Mouse (Mus musculus) forebrain, embryonic 10.5 days (tissue): ENCODE results near the gene Fgfr2. TPM values are rescaled to one million over a fixed set of nuclear protein-coding genes. Genes with fewer than 3 reads are reported as not detected.

Experiments
- DNase-seq: peaks from one replicate; pipeline ENCODE4 v3.0.0-alpha.2; 2017; ENCODE audit warnings: low spot score; ENCODE audit errors: extremely low spot score
- H3K27ac ChIP-seq: fragments of 300-500 bp; sonication (generic); 2 replicates; pipeline ENCODE4 v1.5.1; 2016; ENCODE audit warnings: mild to moderate bottlenecking
- H3K27me3 ChIP-seq: fragments of 300-500 bp; sonication (generic); 2 replicates; pipeline ENCODE4 v1.6.1; 2016; ENCODE audit warnings: mild to moderate bottlenecking; ENCODE audit not compliant: poor library complexity, severe bottlenecking
- H3K36me3 ChIP-seq: fragments of 300-500 bp; sonication (generic); replicated peaks from 2 replicates; pipeline ENCODE4 v1.6.1; 2016; ENCODE audit warnings: mild to moderate bottlenecking, moderate library complexity
- H3K4me1 ChIP-seq: fragments of 300-500 bp; sonication (generic); 2 replicates; pipeline ENCODE4 v1.6.1; 2016
- H3K4me3 ChIP-seq: fragments of 300-500 bp; sonication (generic); 2 replicates; pipeline ENCODE4 v1.5.1; 2016; ENCODE audit warnings: mild to moderate bottlenecking, moderate library complexity
- H3K9me3 ChIP-seq: fragments of 300-500 bp; sonication (generic); 2 replicates; pipeline ENCODE4 v1.6.1; 2016; ENCODE audit warnings: mild to moderate bottlenecking, moderate library complexity
- WGBS: fragments of 180-500 bp; shearing (Covaris S2); methylation state at CpG from one replicate; pipeline ENCODE4 v1.1.7; 2016; 5-methylcytosine and 5-hydroxymethylcytosine counted together
- polyA plus RNA-seq: library from polyadenylated mRNA; unstranded; fragments of >200 nt; fragmentation: Nextera tagmentation; extraction: Ambion mirVana; gene quantifications from 2 replicates; pipeline ENCODE4 v1.2.1, GENCODE M21; 2016

The Fgfr2 gene
- polyA plus RNA-seq, 1 experiment from 2014 or later, result 55.7 TPM

DNA sequence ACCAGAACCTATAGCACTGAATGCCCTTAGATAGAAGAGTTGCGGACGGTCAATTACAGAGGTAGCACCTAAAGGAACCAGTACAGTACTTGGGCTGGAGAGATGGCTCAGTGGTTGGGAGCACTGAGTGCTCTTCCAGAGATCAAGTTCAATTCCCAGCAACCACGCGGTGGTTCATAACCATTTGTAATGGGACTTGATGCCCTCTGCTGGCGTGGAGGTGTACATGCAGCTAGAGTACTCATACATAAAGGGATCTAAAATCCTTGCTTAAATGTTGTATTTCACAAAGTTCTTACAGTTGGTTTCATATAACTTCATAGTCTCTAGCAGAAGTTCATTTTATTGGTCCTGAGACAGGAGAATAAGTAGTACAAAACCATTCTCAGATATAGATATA lies 10.4 kb upstream of the Fgfr2 start:
- no peak overlapping the region for H3K27ac ChIP-seq
- H3K36me3 ChIP-seq, result no peaks in the 10 kb centered on the region
- 76% methylated on average over 5 of the region's 5 CpGs for WGBS
- H3K4me3 ChIP-seq, result no peak overlapping the region
- H3K27me3 ChIP-seq, result no peaks in the 10 kb centered on the region
- peaks cover 9% of the 10 kb centered on the region; the same call in 1 of the 2 replicates for H3K9me3 ChIP-seq
- no peaks in the 10 kb centered on the region for H3K4me1 ChIP-seq
- DNase-seq, result no peak

DNA sequence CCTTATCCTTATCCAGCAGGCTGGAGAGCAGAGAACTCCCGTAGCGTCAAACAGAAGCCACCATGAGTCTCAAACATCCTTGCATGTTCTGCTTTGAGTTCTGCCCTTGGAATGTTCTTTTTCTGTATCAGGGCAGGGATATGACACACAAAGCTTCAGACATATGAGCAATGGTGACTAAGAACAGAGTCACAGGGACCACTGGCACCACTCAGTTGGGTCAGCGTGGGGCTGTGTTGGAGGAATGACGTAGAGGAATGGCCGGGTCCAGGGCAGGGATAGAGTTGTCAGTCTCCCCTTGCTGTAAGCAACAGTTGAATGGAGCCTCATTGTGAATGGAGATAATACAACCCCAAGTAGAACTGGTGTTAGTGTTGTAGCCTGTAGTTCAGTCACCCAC lies 9.6 kb upstream of the Fgfr2 start:
- DNase-seq, result no peak
- peaks cover 12% of the 10 kb centered on the region; the same call in 1 of the 2 replicates for H3K9me3 ChIP-seq
- no peaks in the 10 kb centered on the region for H3K36me3 ChIP-seq
- 88% methylated on average over 5 of the region's 5 CpGs for WGBS
- H3K4me3 ChIP-seq, result no peak overlapping the region
- no peaks in the 10 kb centered on the region for H3K4me1 ChIP-seq
- no peaks in the 10 kb centered on the region for H3K27me3 ChIP-seq
- no peak overlapping the region for H3K27ac ChIP-seq

DNA sequence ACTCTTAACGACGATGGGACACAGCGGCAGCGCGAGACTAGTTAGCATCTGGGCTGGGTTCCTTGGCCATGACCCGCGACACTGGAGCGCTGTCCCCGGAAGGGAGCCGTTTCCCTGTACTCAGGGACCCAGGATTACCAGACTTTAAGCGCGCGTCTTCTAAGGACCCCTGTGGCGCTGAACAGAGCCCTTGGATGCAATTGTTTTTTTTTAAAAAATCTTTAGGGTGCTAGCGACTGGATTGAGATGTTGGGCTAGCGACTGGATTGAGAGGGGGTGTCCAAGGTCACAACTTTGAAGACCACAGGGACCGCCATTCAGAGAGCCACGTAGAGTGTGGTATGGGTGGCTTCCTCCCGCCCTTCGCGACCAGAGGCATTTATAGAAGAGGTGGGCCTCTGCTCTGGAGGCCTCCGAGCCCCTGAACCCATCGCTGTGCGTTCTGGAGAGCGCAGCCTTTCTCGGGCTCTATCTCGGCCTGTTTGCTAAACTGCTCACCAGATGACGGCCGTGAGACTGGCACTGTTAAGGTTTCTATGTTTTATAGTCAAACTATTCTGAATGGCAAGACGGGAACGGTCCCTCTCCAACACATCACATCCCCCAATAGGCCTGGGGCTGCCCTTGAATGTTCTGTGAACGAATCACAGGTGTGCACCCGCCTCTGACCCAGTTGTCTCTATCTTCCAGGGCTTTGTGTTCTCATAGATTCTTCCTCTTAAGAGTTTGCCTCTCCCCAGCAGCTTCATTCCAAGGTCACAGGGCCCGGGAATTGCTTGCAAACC lies 1.7 kb upstream of the Fgfr2 start:
- Histone ChIP-seq H3K36me3 (no peaks in the 10 kb centered on the region), H3K27ac (peak overlapping the region; percentile 98), H3K4me3 (peak overlapping the region; percentile 98), H3K9me3 (peaks cover 12% of the 10 kb centered on the region; the same call in 1 of the 2 replicates), H3K4me1 (peaks cover 33% of the 10 kb centered on the region), H3K27me3 (peaks cover 27% of the 10 kb centered on the region)
- peak; percentile 35 for DNase-seq
- WGBS, result 2% methylated on average over 34 of the region's 34 CpGs

DNA sequence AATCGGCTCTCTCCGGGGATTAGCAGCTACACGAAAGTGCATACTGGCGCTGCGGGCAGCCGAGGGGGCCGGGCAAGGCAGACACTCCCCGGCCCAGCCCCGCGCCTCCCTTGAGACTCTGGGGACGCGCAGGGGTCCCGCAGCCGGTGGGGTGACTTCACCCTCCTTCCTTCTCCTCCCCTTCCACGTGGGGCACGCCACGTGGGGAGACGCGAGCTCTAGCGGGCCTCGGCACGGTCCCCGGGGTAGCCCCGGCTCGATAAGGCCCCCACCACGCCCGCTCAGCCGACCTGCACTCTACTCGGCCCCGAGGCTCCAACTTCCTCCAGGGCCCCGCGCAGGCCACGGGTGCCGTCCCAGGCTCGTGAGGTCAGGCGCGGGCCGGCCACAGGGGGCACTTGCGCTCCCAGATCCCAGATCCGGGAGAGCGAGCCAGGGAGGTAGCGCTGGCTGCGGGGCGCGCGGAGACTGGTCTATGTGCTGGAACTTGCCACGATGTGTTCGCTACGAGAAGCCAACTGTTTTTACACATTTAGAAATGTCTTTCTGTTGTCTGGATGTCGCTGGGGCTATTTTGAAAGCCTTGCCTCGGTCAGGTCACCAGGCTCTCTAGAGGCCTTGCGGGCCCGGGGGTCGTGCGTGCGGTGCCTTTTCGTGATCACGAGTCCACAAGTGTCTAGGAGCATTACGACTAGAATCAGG lies 1.0 kb upstream of the Fgfr2 start, which contains the start of gene Ctbp2:
Ctbp2 (minus strand) TSS at position 356 of the 702 bp plus-strand sequence.
- WGBS, result under 1% methylated on average over 59 of the region's 59 CpGs
- Histone ChIP-seq H3K4me3 (peak within 1 kb of the TSS; percentile 98), H3K27me3 (peaks cover 27% of the 10 kb centered on the region), H3K27ac (peak within 1 kb of the TSS; percentile 98), H3K9me3 (peaks cover 8% of the 10 kb centered on the region; the same call in 1 of the 2 replicates), H3K36me3 (no peaks in the 10 kb centered on the region), H3K4me1 (peaks cover 40% of the 10 kb centered on the region)
- DNase-seq, result peak; percentile 82

DNA sequence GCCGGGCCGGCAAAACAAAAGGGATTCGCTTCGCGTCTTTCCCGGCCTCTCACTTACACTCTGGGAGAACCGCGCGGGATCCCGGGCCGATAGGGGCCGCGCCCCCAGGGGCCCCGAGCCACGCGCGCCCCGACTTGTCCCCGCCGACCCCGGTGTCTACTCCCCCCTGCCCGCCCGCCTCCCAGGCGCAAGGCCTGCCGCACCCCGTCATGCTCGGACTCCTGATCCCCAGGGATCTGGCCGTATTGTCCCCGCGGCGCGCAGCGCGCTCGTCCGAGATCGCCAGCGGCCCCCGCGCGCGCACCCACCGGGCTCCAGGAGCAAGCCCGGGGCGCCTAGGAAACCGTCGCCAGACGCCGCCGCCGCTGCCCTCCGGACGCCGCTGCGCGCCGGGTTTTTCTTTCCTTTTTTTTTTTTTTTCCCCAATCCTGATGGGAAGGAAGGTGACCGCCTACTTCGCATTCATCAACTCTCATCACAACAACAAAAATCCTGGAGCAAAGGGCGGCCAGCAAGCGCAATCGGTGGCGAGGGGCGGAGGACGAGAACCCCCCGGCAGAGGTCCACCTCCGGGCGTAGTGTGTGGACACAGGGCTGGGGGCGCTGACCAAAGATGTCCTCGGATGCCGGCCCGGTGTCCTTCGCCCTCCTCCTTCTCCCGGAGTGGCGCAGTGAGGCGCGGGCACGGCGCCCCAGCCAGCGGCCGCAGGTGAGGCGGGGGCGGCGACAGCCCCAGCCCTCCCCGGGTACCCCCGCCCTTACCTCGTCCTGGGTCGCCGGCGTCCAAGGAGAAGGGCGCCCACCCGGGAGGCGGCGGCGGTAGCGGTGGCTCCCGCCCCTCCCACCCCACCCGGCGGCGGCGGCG lies 539 bp downstream of the Fgfr2 start:
- peak; percentile 69 for DNase-seq
- Histone ChIP-seq H3K4me3 (peak overlapping the region; percentile 98), H3K36me3 (no peaks in the 10 kb centered on the region), H3K9me3 (no peaks in the 10 kb centered on the region), H3K27ac (peak overlapping the region; percentile 98), H3K27me3 (peaks cover 27% of the 10 kb centered on the region), H3K4me1 (peaks cover 56% of the 10 kb centered on the region)
- under 1% methylated on average over 78 of the region's 102 CpGs for WGBS

DNA sequence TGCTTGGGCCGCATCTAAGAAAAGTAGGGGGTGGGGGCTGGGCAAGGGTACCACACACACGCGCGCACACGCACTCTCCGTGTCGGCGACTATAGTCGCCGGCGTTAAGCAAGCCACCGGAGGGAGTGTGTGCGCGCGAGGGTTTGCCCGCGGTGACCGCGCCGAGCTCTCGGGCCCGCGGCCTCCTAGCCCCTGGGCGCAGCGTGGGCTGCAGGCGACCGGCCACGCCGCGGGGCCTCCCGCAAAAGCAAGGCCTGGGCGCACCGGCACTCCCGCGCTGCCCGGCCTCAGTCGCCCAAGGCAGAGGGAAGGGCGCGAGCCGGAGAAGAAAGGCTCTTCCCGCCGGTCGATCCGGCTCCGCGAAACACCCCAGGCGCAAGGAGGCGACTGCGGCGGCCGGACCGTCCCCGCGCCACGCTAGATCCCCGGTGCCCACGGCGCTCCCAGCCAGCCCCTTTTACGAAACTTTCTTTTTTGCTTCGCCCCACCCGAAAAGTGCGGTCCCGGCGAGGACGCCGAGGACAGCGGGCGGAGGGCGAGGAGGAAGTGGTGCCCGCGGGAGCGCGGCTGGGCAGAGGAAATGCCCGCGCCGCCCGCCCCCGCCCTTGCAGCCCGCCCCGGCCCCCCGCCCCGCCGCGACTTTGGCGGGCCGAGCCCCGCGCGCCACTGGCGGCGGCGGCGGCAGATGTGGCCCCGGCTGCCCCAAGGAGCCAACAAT lies 1.3 kb downstream of the Fgfr2 start:
- Histone ChIP-seq H3K4me3 (peak overlapping the region; percentile 98), H3K9me3 (no peaks in the 10 kb centered on the region), H3K27ac (peak overlapping the region; percentile 98), H3K4me1 (peaks cover 64% of the 10 kb centered on the region), H3K27me3 (peaks cover 19% of the 10 kb centered on the region), H3K36me3 (no peaks in the 10 kb centered on the region)
- peak; percentile 57 for DNase-seq
- WGBS, result under 1% methylated on average over 88 of the region's 94 CpGs

DNA sequence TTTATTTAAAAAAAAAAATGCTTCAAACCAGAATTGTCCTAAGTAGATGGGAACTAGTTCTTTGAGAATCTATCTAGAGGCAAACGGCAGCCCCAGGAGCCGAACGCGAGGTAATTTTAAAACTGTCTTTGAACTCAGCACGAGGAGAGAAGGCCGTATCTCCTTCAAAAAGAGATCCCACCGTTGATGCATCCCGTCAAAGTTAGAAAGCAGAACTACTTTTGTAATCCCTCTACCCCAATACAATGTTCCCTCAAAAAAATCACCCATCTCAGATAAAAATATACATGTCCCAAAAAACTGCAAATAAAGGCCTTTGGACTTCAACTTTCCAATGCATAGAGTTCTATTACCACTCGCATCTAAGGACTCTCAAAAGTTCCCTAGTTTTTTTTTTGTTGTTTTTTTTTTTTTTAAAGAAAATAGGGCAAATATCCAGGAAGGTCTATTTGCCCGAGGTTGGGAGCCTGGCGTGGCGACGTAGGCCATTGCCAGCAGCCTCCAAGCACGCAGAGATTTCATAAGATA lies 2.0 kb downstream of the Fgfr2 start:
- Histone ChIP-seq H3K27ac (peak overlapping the region; percentile 98), H3K36me3 (no peaks in the 10 kb centered on the region), H3K27me3 (peaks cover 13% of the 10 kb centered on the region), H3K4me3 (peak overlapping the region; percentile 98), H3K9me3 (no peaks in the 10 kb centered on the region), H3K4me1 (peaks cover 70% of the 10 kb centered on the region)
- no peak for DNase-seq
- under 1% methylated on average over 14 of the region's 14 CpGs for WGBS

DNA sequence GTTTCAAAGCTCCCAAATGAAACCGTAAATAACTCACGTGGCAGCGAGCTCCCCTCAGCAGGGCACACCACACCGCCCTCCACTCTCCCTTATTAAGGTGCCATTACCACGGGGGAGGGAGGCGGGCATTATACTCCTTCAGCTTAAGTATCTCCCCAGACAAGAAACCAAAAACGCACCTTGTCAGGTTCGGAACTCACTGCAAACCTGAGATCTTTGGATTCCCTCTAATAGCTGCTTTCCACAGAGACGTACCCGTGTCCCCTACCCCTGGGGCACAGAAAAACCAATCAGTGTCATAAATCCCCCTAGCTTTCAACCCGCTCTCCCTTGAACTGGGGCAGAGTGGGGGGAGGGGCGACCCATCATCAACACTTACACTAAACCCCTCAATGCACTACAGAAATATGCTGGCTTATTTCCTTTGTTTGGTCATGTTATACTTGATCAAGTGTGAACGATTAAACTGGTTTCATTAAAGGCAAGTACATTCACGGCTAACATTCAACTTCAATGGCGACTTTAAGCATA lies 2.9 kb downstream of the Fgfr2 start:
- WGBS, result under 1% methylated on average over 15 of the region's 15 CpGs
- Histone ChIP-seq H3K4me3 (peak overlapping the region; percentile 98), H3K27ac (peak overlapping the region; percentile 98), H3K4me1 (peaks cover 74% of the 10 kb centered on the region), H3K36me3 (no peaks in the 10 kb centered on the region), H3K9me3 (no peaks in the 10 kb centered on the region), H3K27me3 (peaks cover 4% of the 10 kb centered on the region)
- peak; percentile 51 for DNase-seq

DNA sequence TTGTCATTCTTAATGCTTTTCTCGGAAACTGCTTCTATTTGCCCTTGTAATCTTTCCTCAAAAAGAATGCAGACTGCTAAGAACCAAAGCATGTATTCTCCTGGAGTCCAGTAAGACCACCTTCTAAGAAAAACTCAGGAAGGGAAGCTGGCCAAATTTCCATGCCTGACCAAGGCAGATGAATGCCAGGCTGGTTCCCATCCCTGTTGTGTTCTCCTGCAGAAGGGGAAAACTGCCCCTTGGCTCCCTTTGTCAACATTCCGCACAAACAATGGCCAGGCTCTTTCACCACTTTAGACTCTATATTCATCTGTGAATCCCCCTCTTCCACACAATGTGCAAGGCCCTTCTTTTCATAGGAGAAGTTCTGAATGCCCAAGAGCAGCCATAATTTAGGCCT lies 5.3 kb downstream of the Fgfr2 start:
- Histone ChIP-seq H3K9me3 (no peaks in the 10 kb centered on the region), H3K4me3 (peak overlapping the region; percentile 21; the same call in 1 of the 2 replicates), H3K4me1 (peaks cover 84% of the 10 kb centered on the region), H3K27me3 (no peaks in the 10 kb centered on the region), H3K27ac (peak overlapping the region; percentile 60), H3K36me3 (peaks cover 10% of the 10 kb centered on the region)
- no peak for DNase-seq
- 12% methylated on average over 2 of the region's 2 CpGs for WGBS

DNA sequence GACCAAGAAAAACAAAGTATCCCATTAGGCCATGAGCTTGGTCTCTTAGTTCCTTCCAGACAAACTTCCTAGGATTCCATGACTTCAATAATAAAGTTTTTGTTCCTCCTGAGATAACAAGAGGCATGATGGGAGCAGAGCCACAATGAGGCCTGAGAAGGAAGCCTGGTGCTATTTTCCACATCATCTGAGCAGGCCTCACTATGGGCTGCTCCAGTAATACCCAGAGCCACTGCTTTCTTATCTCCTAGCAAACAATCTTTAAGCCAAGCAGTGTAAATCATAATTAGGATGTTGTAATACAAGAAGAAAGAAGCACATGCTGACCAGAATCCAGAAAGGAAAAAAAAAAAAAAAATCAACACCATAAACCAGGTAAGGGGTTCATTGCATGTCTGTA lies 6.6 kb downstream of the Fgfr2 start:
- Histone ChIP-seq H3K27me3 (no peaks in the 10 kb centered on the region), H3K4me1 (peaks cover 96% of the 10 kb centered on the region), H3K9me3 (no peaks in the 10 kb centered on the region), H3K27ac (0 out of 2 replicates have a peak overlapping the region, but pooled peaks have one; percentile 66), H3K4me3 (peak overlapping the region; percentile 37; the same call in 1 of the 2 replicates), H3K36me3 (peaks cover 10% of the 10 kb centered on the region)
- DNase-seq, result no peak

DNA sequence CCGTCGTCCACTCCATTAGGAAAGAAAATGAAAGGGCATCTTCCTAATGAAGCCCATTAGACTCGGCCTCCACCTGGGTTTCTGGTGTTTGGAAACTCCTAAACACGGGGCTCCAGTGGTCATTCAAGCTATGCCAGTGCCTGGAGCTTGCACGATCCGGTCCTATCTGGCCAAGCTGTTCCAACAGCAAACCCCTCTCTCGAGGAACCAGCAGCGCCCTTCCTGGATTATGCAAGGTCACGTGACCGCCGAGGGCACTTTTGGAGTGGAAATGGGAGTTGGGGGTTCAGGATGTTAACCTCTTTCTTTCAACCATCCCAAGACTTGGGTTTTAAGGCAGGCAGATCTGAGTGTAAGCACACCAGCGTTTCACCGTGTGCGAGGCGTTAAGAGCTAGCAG lies 7.3 kb downstream of the Fgfr2 start:
- peaks cover 10% of the 10 kb centered on the region for H3K36me3 ChIP-seq
- no peaks in the 10 kb centered on the region for H3K9me3 ChIP-seq
- H3K4me3 ChIP-seq, result peak overlapping the region; percentile 37
- peak overlapping the region; percentile 66 for H3K27ac ChIP-seq
- H3K4me1 ChIP-seq, result peaks cover 100% of the 10 kb centered on the region
- peak; percentile 52 for DNase-seq
- no peaks in the 10 kb centered on the region for H3K27me3 ChIP-seq
- WGBS, result 10% methylated on average over 15 of the region's 15 CpGs
